Mouse (Mus musculus): ENCODE measurements around the gene Dnajc11. TPM values are rescaled to one million over a fixed set of nuclear protein-coding genes. Genes with fewer than 3 reads are reported as not detected.

Gene Dnajc11
- polyA plus RNA-seq, 1 experiment from 2014 or later = 85.1 TPM

GRCm38 (mm10) chr4:151972221-151972967 lies 38.9 kb downstream of the Dnajc11 start:
- WGBS (ENCODE audit: insufficient replicate concordance) = 73% methylated on average over 10 of the region's 10 CpGs
- no peaks in the 10 kb centered on the region; the same call in 1 of the 2 replicates for H3K9me3 ChIP-seq (replicated peaks)
- peaks cover 24% of the 10 kb centered on the region for H3K4me1 ChIP-seq
- peak overlapping the region; percentile 62 for H3K27ac ChIP-seq
- no peak for ATAC-seq
- H3K9ac ChIP-seq = no peak overlapping the region
- H3K27me3 ChIP-seq (replicated peaks) = no peaks in the 10 kb centered on the region
- H3K4me3 ChIP-seq = no peak overlapping the region
- H3K4me2 ChIP-seq = no peak overlapping the region
- H3K36me3 ChIP-seq = peaks cover 99% of the 10 kb centered on the region

DNA sequence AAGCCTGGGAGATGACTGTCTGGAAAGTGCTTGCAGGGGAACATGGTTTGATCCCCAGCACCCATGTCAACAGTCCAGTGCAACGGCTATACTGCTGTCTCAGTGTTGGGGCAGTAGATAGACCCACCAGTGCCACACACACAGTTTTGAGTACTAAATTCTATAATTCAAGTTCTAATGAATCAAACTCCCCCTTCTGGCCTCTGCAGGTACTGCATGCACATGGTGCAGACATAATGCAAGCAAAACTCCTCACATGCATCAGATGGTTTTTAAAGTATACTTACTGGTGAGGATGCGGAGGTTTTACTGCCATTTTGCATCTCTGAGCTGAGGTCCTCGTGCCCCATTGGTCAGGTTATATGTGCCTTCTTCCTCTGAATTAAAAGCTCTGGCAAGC lies 42.0 kb downstream of the Dnajc11 start:
- H3K36me3 ChIP-seq = peaks cover 99% of the 10 kb centered on the region

GRCm38 (mm10) chr4:151977748-151978147 lies 44.3 kb downstream of the Dnajc11 start:
- 48% methylated on average over 10 of the region's 10 CpGs for WGBS (ENCODE audit: insufficient replicate concordance)
- H3K9ac ChIP-seq = no peak overlapping the region
- peaks cover 14% of the 10 kb centered on the region; the same call in 1 of the 2 replicates for H3K4me1 ChIP-seq
- H3K4me3 ChIP-seq = no peak overlapping the region
- no peak overlapping the region for H3K4me2 ChIP-seq
- H3K9me3 ChIP-seq (replicated peaks) = no peaks in the 10 kb centered on the region; the same call in 1 of the 2 replicates
- H3K27me3 ChIP-seq (replicated peaks) = no peaks in the 10 kb centered on the region
- peak overlapping the region; percentile 20; the same call in 1 of the 2 replicates for H3K27ac ChIP-seq
- no peak for ATAC-seq
- H3K36me3 ChIP-seq = peaks cover 99% of the 10 kb centered on the region

More for the DNA sequence above, 42.0 kb downstream of the Dnajc11 start:
- no peak overlapping the region for H3K4me3 ChIP-seq
- H3K9me3 ChIP-seq (replicated peaks) = no peaks in the 10 kb centered on the region; the same call in 1 of the 2 replicates
- H3K4me1 ChIP-seq = peaks cover 27% of the 10 kb centered on the region
- no peaks in the 10 kb centered on the region for H3K27me3 ChIP-seq (replicated peaks)
- WGBS (ENCODE audit: insufficient replicate concordance) = 74% methylated on average over 3 of the region's 3 CpGs
- H3K4me2 ChIP-seq = no peak overlapping the region
- H3K9ac ChIP-seq = no peak overlapping the region
- ATAC-seq = no peak
- H3K27ac ChIP-seq = no peak overlapping the region

GRCm38 (mm10) chr4:151980699-151981098 lies 47.2 kb downstream of the Dnajc11 start:
- Histone ChIP-seq H3K9ac (no peak overlapping the region), H3K36me3 (peaks cover 78% of the 10 kb centered on the region), H3K4me1 (peaks cover 21% of the 10 kb centered on the region), H3K4me3 (no peak overlapping the region), H3K27ac (no peak overlapping the region), H3K27me3 (replicated peaks) (no peaks in the 10 kb centered on the region), H3K4me2 (no peak overlapping the region), H3K9me3 (replicated peaks) (no peaks in the 10 kb centered on the region)
- WGBS (ENCODE audit: insufficient replicate concordance) = 80% methylated on average over 8 of the region's 8 CpGs
- no peak for ATAC-seq

- Histone ChIP-seq H3K27me3 (replicated peaks) (no peaks in the 10 kb centered on the region), H3K9me3 (replicated peaks) (no peaks in the 10 kb centered on the region), H3K27ac (no peak overlapping the region), H3K9ac (no peak overlapping the region), H3K4me1 (peaks cover 28% of the 10 kb centered on the region), H3K4me2 (no peak overlapping the region), H3K4me3 (no peak overlapping the region), H3K36me3 (peaks cover 71% of the 10 kb centered on the region)
- peak; percentile 70 for ATAC-seq
- 18% methylated on average over 5 of the region's 5 CpGs for WGBS (ENCODE audit: insufficient replicate concordance)
Measured at GRCm38 (mm10) chr4:151981363-151981762, 47.9 kb downstream of the Dnajc11 start.

DNA sequence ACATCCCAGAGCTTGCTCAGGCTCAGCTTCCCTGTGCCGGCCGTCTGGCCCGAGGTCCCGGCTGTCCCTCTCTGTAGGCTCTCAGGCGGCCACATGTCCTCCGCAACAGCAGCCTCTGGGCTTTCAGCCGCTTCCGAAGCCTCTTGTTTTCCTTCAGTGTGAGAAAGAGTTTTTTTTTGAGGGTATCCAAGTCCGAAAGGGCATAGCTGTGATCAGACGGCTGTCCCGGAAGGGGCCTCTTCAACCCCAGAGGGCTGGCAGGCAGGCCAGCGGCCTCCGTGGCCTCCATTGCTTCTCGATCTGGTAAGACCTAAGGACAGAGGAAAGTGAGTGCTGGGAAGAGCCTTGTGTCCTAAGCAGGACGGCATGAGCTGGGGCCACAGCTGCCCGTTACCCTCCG lies 49.6 kb downstream of the Dnajc11 start:
- Histone ChIP-seq H3K4me1 (peaks cover 42% of the 10 kb centered on the region), H3K9me3 (replicated peaks) (no peaks in the 10 kb centered on the region), H3K9ac (no peak overlapping the region), H3K4me2 (peak overlapping the region; percentile 0; the same call in 1 of the 2 replicates), H3K4me3 (no peak overlapping the region), H3K27me3 (replicated peaks) (no peaks in the 10 kb centered on the region), H3K36me3 (peaks cover 55% of the 10 kb centered on the region), H3K27ac (peak overlapping the region; percentile 29; the same call in 1 of the 2 replicates)
- WGBS (ENCODE audit: insufficient replicate concordance) = 58% methylated on average over 17 of the region's 17 CpGs
- ATAC-seq = no peak

- 56% methylated on average over 8 of the region's 9 CpGs for WGBS (ENCODE audit: insufficient replicate concordance)
- Histone ChIP-seq H3K4me3 (no peak overlapping the region), H3K9me3 (replicated peaks) (no peaks in the 10 kb centered on the region), H3K4me2 (peak overlapping the region; percentile 0; the same call in 1 of the 2 replicates), H3K9ac (no peak overlapping the region), H3K27ac (peak overlapping the region; percentile 29; the same call in 1 of the 2 replicates), H3K36me3 (peaks cover 50% of the 10 kb centered on the region), H3K4me1 (peaks cover 46% of the 10 kb centered on the region), H3K27me3 (replicated peaks) (no peaks in the 10 kb centered on the region)
- ATAC-seq = 0 out of 2 replicates have a peak, but pooled peaks have one; percentile 5
Measured at GRCm38 (mm10) chr4:151983560-151983959, 50.1 kb downstream of the Dnajc11 start.

DNA sequence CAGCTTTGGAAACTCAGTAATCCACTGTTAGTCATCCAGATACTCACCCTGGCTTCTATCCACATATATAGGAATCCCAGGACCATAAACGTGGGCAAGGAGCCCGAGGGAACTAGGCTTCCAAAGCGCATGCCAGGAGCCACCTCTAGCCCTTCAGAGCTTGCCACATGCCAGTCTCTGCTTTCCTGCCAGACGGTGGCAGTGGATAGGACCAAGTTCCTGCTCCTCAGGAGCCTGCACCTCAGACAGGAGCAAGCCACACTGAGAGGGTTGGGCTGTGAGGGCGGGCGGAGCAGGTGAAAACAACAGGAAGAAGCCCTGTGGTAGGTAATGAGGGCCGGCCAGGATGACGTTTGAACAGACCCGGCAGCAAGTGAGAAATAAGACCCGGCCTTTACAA lies 52.4 kb downstream of the Dnajc11 start:
- H3K4me1 ChIP-seq = peaks cover 57% of the 10 kb centered on the region
- 49% methylated on average over 10 of the region's 10 CpGs for WGBS (ENCODE audit: insufficient replicate concordance)
- no peak for ATAC-seq
- H3K9me3 ChIP-seq (replicated peaks) = no peaks in the 10 kb centered on the region
- no peak overlapping the region for H3K27ac ChIP-seq
- H3K4me2 ChIP-seq = no peak overlapping the region
- H3K4me3 ChIP-seq = no peak overlapping the region
- H3K36me3 ChIP-seq = peaks cover 37% of the 10 kb centered on the region
- 0 out of 2 replicates have a peak, but pooled peaks cover 4% of the 10 kb centered on the region for H3K27me3 ChIP-seq (replicated peaks)
- no peak overlapping the region for H3K9ac ChIP-seq

DNA sequence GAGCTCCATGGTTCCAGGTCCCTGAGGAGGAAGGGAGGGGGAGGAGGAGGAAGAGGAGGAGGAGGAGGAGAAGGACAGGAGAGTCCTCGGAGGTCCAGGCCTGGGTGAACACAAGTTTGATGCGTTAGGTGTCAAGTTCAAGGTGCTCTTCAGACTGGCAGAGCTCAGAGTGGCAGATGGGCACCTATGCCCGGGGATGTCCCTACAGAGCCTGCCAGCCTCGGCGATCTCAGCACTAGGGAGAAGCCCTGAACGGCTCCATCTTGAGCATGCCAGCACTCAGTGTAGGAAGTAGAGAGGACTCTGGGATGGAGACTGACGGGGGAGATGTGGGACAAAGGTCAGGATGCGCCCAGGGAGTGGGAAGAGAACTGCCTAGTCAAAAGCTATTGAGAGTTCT lies 53.2 kb downstream of the Dnajc11 start:
- peaks cover 55% of the 10 kb centered on the region for H3K4me1 ChIP-seq
- H3K4me2 ChIP-seq = no peak overlapping the region
- peaks cover 10% of the 10 kb centered on the region; the same call in 1 of the 2 replicates for H3K27me3 ChIP-seq (replicated peaks)
- no peak for ATAC-seq
- H3K36me3 ChIP-seq = peaks cover 37% of the 10 kb centered on the region
- H3K4me3 ChIP-seq = no peak overlapping the region
- WGBS (ENCODE audit: insufficient replicate concordance) = 63% methylated on average over 8 of the region's 8 CpGs
- H3K9ac ChIP-seq = no peak overlapping the region
- H3K27ac ChIP-seq = no peak overlapping the region
- no peaks in the 10 kb centered on the region for H3K9me3 ChIP-seq (replicated peaks)

- no peak for ATAC-seq
- H3K9ac ChIP-seq = peak overlapping the region; percentile 88
- peaks cover 37% of the 10 kb centered on the region for H3K36me3 ChIP-seq
- peak overlapping the region; percentile 86 for H3K4me3 ChIP-seq
- no peaks in the 10 kb centered on the region for H3K9me3 ChIP-seq (replicated peaks)
- H3K27ac ChIP-seq = peak overlapping the region; percentile 83
- peaks cover 22% of the 10 kb centered on the region for H3K27me3 ChIP-seq (replicated peaks)
- peak overlapping the region; percentile 94 for H3K4me2 ChIP-seq
- peaks cover 50% of the 10 kb centered on the region for H3K4me1 ChIP-seq
- WGBS (ENCODE audit: insufficient replicate concordance) = 20% methylated on average over 10 of the region's 10 CpGs
Measured at GRCm38 (mm10) chr4:151988014-151988341, 54.5 kb downstream of the Dnajc11 start.

DNA sequence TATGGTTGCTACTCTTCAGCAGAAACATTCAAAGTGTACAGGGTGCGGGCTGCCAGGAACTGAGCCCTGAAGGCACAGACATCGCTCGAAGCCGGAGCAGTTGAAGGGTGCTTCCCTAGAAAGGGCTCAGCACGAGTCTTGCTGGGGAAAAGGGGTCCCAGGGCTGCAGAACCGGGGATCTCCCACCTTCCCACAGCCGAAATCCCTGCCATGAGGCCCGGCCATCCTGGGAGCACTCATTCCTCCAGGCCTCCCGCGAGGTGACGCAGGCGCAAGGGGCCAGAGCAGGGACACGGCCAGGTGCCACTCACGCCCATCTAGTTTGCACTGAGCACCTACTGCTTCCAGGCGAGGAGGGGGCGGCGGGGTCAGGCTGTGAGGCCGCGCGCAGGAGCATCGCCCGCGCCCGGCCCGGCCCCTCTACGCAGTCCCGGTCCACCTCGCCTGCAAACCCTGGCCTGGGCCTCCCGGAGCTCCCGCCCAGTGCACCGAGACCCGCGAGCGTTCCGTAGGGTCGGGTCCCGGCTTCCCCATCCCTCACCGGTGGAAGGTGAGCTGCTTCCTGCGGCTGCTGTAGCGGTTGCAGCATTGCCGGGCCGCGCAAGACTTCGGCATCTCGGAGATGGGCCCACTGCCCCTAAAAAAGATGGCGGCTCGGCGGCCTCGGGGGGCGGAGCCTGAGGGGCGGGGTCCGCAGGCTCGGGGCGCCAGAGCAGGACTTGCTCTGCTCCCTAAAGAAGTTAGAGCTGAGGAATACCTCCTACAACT lies 55.0 kb downstream of the Dnajc11 start, which contains the start of gene Thap3:
Thap3 (minus strand) TSS at position 656 of the 768 bp plus-strand sequence.
- 1% methylated on average over 54 of the region's 54 CpGs for WGBS (ENCODE audit: insufficient replicate concordance)
- Histone ChIP-seq H3K27ac (peak within 1 kb of the TSS; percentile 83), H3K27me3 (replicated peaks) (peaks cover 28% of the 10 kb centered on the region), H3K4me3 (peak within 1 kb of the TSS; percentile 86), H3K36me3 (peaks cover 37% of the 10 kb centered on the region), H3K4me2 (peak within 1 kb of the TSS; percentile 94), H3K4me1 (peaks cover 45% of the 10 kb centered on the region), H3K9me3 (replicated peaks) (no peaks in the 10 kb centered on the region), H3K9ac (peak within 1 kb of the TSS; percentile 88)
- peak; percentile 82 for ATAC-seq

DNA sequence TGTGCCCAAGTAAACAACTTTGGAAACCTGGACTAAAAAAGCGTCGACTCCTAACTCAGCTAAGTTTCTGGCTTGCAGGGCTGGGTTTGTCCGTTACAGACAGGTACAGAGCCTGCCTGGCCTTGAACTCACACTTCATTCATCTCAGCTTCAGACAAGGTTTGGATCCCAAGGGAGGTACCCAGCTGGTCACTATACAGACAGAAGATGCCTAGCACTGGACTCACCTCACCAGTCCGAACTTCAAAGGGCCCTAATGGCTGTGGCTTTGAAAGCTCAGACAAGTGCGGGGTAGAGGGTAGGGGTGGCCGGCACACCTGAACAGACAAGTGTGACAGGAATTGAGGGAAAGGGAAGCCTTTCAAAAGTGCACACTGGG lies 55.6 kb downstream of the Dnajc11 start:
- peak; percentile 4; the same call in 1 of the 2 replicates for ATAC-seq
- no peaks in the 10 kb centered on the region for H3K9me3 ChIP-seq (replicated peaks)
- H3K9ac ChIP-seq = peak overlapping the region; percentile 88
- 40% methylated on average over 6 of the region's 6 CpGs for WGBS (ENCODE audit: insufficient replicate concordance)
- peak overlapping the region; percentile 83 for H3K27ac ChIP-seq
- peaks cover 34% of the 10 kb centered on the region for H3K27me3 ChIP-seq (replicated peaks)
- H3K4me2 ChIP-seq = peak overlapping the region; percentile 94
- peaks cover 45% of the 10 kb centered on the region for H3K4me1 ChIP-seq
- peaks cover 35% of the 10 kb centered on the region for H3K36me3 ChIP-seq
- peak overlapping the region; percentile 86 for H3K4me3 ChIP-seq

Data from liver, embryonic 12.5 days (tissue).